Mouse (Mus musculus) lung, embryonic 15.5 days (tissue): ENCODE results near the gene Hes7. TPM values are rescaled to one million over a fixed set of nuclear protein-coding genes. Genes with fewer than 3 reads are reported as not detected.

ENCODE experiments used
- ATAC-seq: fragments of 200-750 bp; cut with Nextera tagmentation; 2 replicates; pipeline ENCODE4 v1.8.0; 2017; ENCODE audit warnings: moderate number of reproducible peaks, borderline replicate concordance; ENCODE audit not compliant: low FRiP score, low TSS enrichment; ENCODE audit errors: extremely low read depth
- H3K27ac ChIP-seq: fragments of 300-500 bp; sonication (generic); 2 replicates; pipeline ENCODE4 v1.5.1; 2015; ENCODE audit warnings: moderate library complexity, mild to moderate bottlenecking, inconsistent platforms
- H3K27me3 ChIP-seq: fragments of 300-500 bp; sonication (generic); 2 replicates; pipeline ENCODE4 v1.6.1; 2015; ENCODE audit warnings: inconsistent platforms
- H3K36me3 ChIP-seq: fragments of 300-500 bp; sonication (generic); 2 replicates; pipeline ENCODE4 v1.6.1; 2015; ENCODE audit warnings: inconsistent platforms
- H3K4me1 ChIP-seq: fragments of 300-500 bp; sonication (generic); 2 replicates; pipeline ENCODE4 v1.6.1; 2015; ENCODE audit warnings: inconsistent platforms
- H3K4me2 ChIP-seq: fragments of 300-500 bp; sonication (generic); 2 replicates; pipeline ENCODE4 v1.6.1; 2015; ENCODE audit warnings: inconsistent platforms, mild to moderate bottlenecking, moderate library complexity
- H3K4me3 ChIP-seq: fragments of 300-500 bp; sonication (generic); 2 replicates; pipeline ENCODE4 v1.5.1; 2015; ENCODE audit warnings: mild to moderate bottlenecking, inconsistent platforms
- H3K9ac ChIP-seq: fragments of 300-500 bp; sonication (generic); 2 replicates; pipeline ENCODE4 v1.6.1; 2015; ENCODE audit warnings: inconsistent platforms
- H3K9me3 ChIP-seq: fragments of 300-500 bp; sonication (generic); 2 replicates; pipeline ENCODE4 v1.6.1; 2016; ENCODE audit warnings: inconsistent platforms
- WGBS: fragments of 180-500 bp; shearing (Covaris S2); methylation state at CpG from one replicate; pipeline ENCODE4 v1.1.7; 2015; 5-methylcytosine and 5-hydroxymethylcytosine counted together
- polyA plus RNA-seq: library from polyadenylated mRNA; unstranded; fragments of >200 nt; fragmentation: Nextera tagmentation; extraction: Ambion mirVana; gene quantifications from 2 replicates; pipeline ENCODE4 v1.2.1, GENCODE M21; 2015

Gene Hes7
- polyA plus RNA-seq, 1 experiment from 2014 or later: 0.60 TPM

DNA sequence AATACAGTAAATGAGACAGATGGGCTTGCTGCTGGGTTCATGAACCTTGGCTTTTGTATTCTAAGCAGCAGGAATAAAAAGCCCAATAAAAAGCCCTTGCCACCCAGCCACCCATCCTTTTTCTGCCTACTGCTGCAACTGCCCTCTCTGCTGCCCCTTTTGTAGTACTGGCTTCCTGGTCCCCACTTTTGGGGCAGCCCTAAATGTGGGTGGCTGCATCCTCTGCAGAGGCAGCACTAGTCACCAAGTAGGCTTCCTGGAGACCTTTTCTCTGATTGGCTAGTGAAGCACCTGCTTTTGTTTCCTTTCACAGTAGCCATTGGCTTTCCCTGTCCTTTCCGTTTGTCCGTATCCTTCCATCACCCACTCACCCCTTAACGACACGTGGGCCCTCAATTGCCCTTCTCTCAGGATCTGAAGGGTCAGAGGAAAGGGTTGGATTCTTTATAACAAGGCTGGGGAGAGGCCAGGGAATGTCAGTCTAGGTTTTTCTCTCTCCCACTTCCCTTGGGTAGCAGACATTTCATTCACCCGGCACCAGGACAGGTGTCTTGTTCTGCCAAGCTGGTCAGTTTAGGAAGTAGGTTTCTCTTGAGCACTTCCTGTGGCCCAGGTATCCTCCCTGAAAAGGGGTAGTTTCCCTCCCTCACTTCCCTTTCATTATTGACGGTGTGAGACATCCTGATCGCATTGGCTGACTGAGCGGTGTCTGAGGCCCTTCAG lies 22.0 kb upstream of the Hes7 start:
- ATAC-seq: no peak
- Histone ChIP-seq H3K27ac (peak overlapping the region; percentile 98), H3K9ac (peak overlapping the region; percentile 42), H3K36me3 (peaks cover 29% of the 10 kb centered on the region), H3K9me3 (no peaks in the 10 kb centered on the region), H3K27me3 (no peaks in the 10 kb centered on the region), H3K4me3 (peak overlapping the region; percentile 69), H3K4me1 (peaks cover 40% of the 10 kb centered on the region), H3K4me2 (peak overlapping the region; percentile 92)
- WGBS: 17% methylated on average over 8 of the region's 8 CpGs

- Histone ChIP-seq H3K27ac (peak overlapping the region; percentile 98), H3K9ac (peak overlapping the region; percentile 65), H3K4me1 (peaks cover 40% of the 10 kb centered on the region), H3K4me2 (peak overlapping the region; percentile 92), H3K9me3 (no peaks in the 10 kb centered on the region), H3K4me3 (peak overlapping the region; percentile 69), H3K36me3 (peaks cover 35% of the 10 kb centered on the region), H3K27me3 (no peaks in the 10 kb centered on the region)
- peak; percentile 8; the same call in 1 of the 2 replicates for ATAC-seq
- WGBS: under 1% methylated on average over 19 of the region's 19 CpGs
These were observed 21.5 kb upstream of the Hes7 start for GRCm38 (mm10) chr11:69098762-69099091.

DNA sequence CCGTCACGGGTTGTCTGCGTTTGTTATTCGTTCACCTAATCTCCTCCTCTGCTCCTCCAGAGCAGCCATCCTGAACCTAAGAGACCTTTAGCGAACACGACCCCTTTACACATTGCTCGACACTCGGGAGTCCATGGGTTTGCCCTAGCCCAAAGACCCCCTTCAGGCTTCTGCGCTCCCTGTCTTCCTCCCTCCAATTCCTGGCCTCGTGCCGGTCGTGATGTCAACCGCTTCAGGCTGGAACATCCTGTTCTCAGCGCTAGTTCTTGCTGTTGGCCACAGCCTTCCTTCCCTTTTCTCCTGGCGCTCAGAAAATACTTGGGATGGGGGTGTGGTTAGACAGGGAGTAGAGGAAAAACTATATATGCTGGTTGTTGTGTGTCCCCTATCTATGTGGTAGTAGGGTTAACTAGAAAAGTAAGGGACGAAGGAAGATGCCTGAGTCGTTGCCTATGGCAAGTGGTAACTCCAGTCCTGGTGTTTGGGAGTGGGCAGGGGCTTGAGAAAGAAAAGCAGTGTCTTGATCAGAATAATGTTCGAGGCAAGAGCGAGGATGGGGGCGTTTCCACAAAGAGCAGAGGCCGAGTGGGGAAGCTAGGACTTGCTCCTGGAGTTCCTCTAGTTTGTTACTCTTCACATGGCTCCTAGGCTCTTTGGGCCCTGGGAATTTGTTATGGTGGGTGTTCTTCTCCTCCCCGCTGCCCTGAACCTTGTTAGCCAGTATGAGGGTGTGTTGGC lies 20.9 kb upstream of the Hes7 start:
- ATAC-seq: no peak
- Histone ChIP-seq H3K27me3 (no peaks in the 10 kb centered on the region), H3K4me3 (peak overlapping the region; percentile 69), H3K9me3 (no peaks in the 10 kb centered on the region), H3K4me2 (peak overlapping the region; percentile 92), H3K27ac (peak overlapping the region; percentile 98), H3K9ac (peak overlapping the region; percentile 65), H3K36me3 (peaks cover 41% of the 10 kb centered on the region), H3K4me1 (peaks cover 34% of the 10 kb centered on the region)
- WGBS: under 1% methylated on average over 22 of the region's 22 CpGs

DNA sequence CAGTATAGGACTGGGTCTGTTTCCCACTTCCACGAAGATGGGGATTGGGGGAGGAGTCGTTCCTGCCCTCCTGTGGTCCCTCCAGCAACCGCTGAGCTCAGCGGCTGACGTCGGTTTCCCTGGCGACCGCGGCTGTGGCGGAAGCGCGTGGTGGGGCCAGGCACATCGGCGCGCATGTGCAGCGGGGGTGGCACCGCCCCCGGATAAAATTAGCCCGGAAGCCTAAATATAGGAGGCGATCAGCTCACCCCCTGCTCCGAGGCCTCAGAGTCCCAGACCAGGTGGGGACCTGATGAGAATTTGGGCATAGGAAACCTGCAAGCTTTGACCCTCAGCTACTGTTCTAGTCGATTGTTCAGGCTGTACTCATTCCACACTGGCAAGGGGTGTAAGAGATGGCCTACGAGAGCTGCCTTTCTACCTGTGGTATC lies 20.3 kb upstream of the Hes7 start:
- no peaks in the 10 kb centered on the region for H3K9me3 ChIP-seq
- no peaks in the 10 kb centered on the region for H3K27me3 ChIP-seq
- peak; percentile 7; the same call in 1 of the 2 replicates for ATAC-seq
- peaks cover 47% of the 10 kb centered on the region for H3K36me3 ChIP-seq
- H3K4me2 ChIP-seq: peak overlapping the region; percentile 92
- WGBS: under 1% methylated on average over 23 of the region's 23 CpGs
- peak overlapping the region; percentile 98 for H3K27ac ChIP-seq
- peaks cover 32% of the 10 kb centered on the region for H3K4me1 ChIP-seq
- peak overlapping the region; percentile 69 for H3K4me3 ChIP-seq
- H3K9ac ChIP-seq: peak overlapping the region; percentile 65

GRCm38 (mm10) chr11:69100639-69101360 lies 19.4 kb upstream of the Hes7 start:
- Histone ChIP-seq H3K27me3 (no peaks in the 10 kb centered on the region), H3K36me3 (peaks cover 55% of the 10 kb centered on the region), H3K9me3 (no peaks in the 10 kb centered on the region), H3K4me1 (peaks cover 32% of the 10 kb centered on the region), H3K4me3 (peak overlapping the region; percentile 69; the same call in 1 of the 2 replicates), H3K4me2 (peak overlapping the region; percentile 92), H3K27ac (0 out of 2 replicates have a peak overlapping the region, but pooled peaks have one; percentile 41), H3K9ac (peak overlapping the region; percentile 65; the same call in 1 of the 2 replicates)
- no peak for ATAC-seq
- WGBS: 85% methylated on average over 20 of the region's 20 CpGs

GRCm38 (mm10) chr11:69101604-69102402 lies 18.4 kb upstream of the Hes7 start:
- peaks cover 32% of the 10 kb centered on the region for H3K4me1 ChIP-seq
- peaks cover 65% of the 10 kb centered on the region for H3K36me3 ChIP-seq
- H3K4me3 ChIP-seq: no peak overlapping the region
- no peak overlapping the region for H3K4me2 ChIP-seq
- ATAC-seq: no peak
- no peaks in the 10 kb centered on the region for H3K27me3 ChIP-seq
- WGBS: 86% methylated on average over 21 of the region's 21 CpGs
- H3K9ac ChIP-seq: no peak overlapping the region
- H3K9me3 ChIP-seq: no peaks in the 10 kb centered on the region
- H3K27ac ChIP-seq: no peak overlapping the region

DNA sequence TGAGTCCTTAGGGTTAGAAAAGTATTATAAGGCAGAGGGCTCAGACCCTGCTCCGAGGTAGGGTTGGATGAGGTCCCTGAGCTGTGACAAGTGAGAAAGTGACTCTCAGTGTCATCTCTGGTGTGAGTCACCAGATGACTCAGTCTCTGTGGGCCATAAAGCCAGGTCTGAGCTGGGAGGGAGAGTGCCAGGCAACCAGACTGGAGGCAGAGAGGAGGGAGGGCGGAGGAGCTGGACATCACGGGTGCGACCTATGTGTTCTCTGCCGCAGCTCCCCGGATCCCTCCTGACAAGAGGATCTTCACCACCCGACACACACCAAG lies 17.8 kb upstream of the Hes7 start:
- Histone ChIP-seq H3K36me3 (peaks cover 71% of the 10 kb centered on the region), H3K27me3 (no peaks in the 10 kb centered on the region), H3K4me3 (no peak overlapping the region), H3K4me2 (no peak overlapping the region), H3K9me3 (no peaks in the 10 kb centered on the region), H3K27ac (no peak overlapping the region), H3K9ac (no peak overlapping the region), H3K4me1 (peaks cover 32% of the 10 kb centered on the region)
- WGBS: 91% methylated on average over 7 of the region's 7 CpGs
- ATAC-seq: no peak

- no peak overlapping the region for H3K9ac ChIP-seq
- H3K27ac ChIP-seq: no peak overlapping the region
- H3K4me1 ChIP-seq: peaks cover 24% of the 10 kb centered on the region
- H3K4me3 ChIP-seq: no peak overlapping the region
- no peak overlapping the region for H3K4me2 ChIP-seq
- no peaks in the 10 kb centered on the region for H3K9me3 ChIP-seq
- no peaks in the 10 kb centered on the region for H3K27me3 ChIP-seq
- no peak for ATAC-seq
- H3K36me3 ChIP-seq: peaks cover 78% of the 10 kb centered on the region
- WGBS: 95% methylated on average over 14 of the region's 14 CpGs
These were observed 17.1 kb upstream of the Hes7 start for GRCm38 (mm10) chr11:69103121-69103520.

DNA sequence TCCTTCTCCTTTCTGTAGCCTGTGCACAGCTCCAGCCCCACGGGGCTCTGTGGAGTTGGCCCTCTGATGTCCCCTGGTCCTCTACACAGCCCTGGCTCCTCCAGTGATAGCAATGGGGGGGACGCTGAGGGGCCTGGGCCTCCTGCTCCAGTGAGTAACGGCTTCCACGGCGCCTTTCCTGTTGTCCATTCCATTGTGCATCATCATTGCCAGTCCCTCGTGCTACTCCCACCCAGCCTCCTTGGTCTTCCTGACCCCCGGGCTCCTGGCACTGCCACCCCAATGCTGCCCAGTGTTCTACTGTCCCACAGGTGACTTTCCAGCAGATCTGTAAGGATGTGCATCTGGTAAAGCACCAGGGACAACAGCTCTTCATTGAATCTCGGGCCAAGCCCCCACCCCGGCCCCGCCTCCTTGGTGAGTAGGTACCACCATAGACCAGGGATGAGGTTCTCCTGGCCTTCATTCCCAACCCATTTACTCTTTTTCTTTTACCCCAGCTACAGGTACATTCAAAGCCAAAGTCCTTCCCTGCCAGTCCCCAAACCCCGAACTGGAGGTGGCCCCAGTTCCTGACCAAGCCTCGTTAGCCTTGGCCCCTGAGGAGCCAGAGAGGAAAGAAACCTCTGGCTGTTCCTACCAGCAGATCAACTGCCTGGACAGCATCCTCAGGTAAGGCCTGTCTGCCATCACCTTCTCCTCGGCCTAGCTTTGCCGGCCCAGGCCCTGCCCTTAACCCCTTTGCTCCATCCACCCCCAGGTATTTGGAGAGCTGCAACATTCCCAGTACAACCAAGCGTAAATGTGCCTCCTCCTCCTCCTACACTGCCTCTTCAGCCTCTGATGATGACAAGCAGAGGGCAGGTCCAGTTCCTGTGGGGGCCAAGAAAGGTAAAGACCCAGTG lies 16.4 kb upstream of the Hes7 start:
- no peak overlapping the region for H3K4me3 ChIP-seq
- no peak for ATAC-seq
- no peaks in the 10 kb centered on the region for H3K9me3 ChIP-seq
- H3K27ac ChIP-seq: no peak overlapping the region
- no peak overlapping the region for H3K9ac ChIP-seq
- peaks cover 19% of the 10 kb centered on the region for H3K4me1 ChIP-seq
- no peaks in the 10 kb centered on the region for H3K27me3 ChIP-seq
- 90% methylated on average over 15 of the region's 15 CpGs for WGBS
- H3K36me3 ChIP-seq: peaks cover 84% of the 10 kb centered on the region
- no peak overlapping the region for H3K4me2 ChIP-seq

GRCm38 (mm10) chr11:69104487-69104886 lies 15.7 kb upstream of the Hes7 start:
- Histone ChIP-seq H3K4me2 (no peak overlapping the region), H3K27ac (no peak overlapping the region), H3K9me3 (no peaks in the 10 kb centered on the region), H3K27me3 (no peaks in the 10 kb centered on the region), H3K4me3 (no peak overlapping the region), H3K36me3 (peaks cover 91% of the 10 kb centered on the region), H3K4me1 (peaks cover 16% of the 10 kb centered on the region), H3K9ac (no peak overlapping the region)
- no peak for ATAC-seq
- WGBS: 88% methylated on average over 14 of the region's 14 CpGs
